Mouse (Mus musculus) stomach, embryonic 15.5 days (tissue): ENCODE measurements around the gene Itgb1bp1. TPM values are rescaled to one million over a fixed set of nuclear protein-coding genes. Genes with fewer than 3 reads are reported as not detected.

Experiments
- ATAC-seq: fragments of 200-750 bp; cut with Nextera tagmentation; 2 replicates; pipeline ENCODE4 v1.8.0; 2017; ENCODE audit warnings: low read depth, moderate number of reproducible peaks, moderate TSS enrichment; ENCODE audit not compliant: insufficient read depth, low FRiP score
- H3K27ac ChIP-seq: fragments of 300-500 bp; sonication (generic); 2 replicates; pipeline ENCODE4 v1.5.1; 2015; ENCODE audit warnings: mild to moderate bottlenecking, inconsistent platforms
- H3K27me3 ChIP-seq: fragments of 300-500 bp; sonication (generic); replicated peaks from 2 replicates; pipeline ENCODE4 v1.6.1; 2015; ENCODE audit warnings: inconsistent platforms
- H3K36me3 ChIP-seq: fragments of 300-500 bp; sonication (generic); 2 replicates; pipeline ENCODE4 v1.6.1; 2015; ENCODE audit warnings: inconsistent platforms
- H3K4me1 ChIP-seq: fragments of 300-500 bp; sonication (generic); 2 replicates; pipeline ENCODE4 v1.6.1; 2015; ENCODE audit warnings: inconsistent platforms
- H3K4me2 ChIP-seq: fragments of 300-500 bp; sonication (generic); 2 replicates; pipeline ENCODE4 v1.6.1; 2015; ENCODE audit warnings: mild to moderate bottlenecking, inconsistent platforms
- H3K4me3 ChIP-seq: fragments of 300-500 bp; sonication (generic); replicated peaks from 2 replicates; pipeline ENCODE4 v1.5.1; 2015; ENCODE audit warnings: inconsistent platforms
- H3K9ac ChIP-seq: fragments of 300-500 bp; sonication (generic); 2 replicates; pipeline ENCODE4 v1.6.1; 2015; ENCODE audit warnings: inconsistent platforms
- H3K9me3 ChIP-seq: fragments of 300-500 bp; sonication (generic); 2 replicates; pipeline ENCODE4 v1.6.1; 2016; ENCODE audit warnings: inconsistent platforms
- WGBS: fragments of 180-500 bp; shearing (Covaris S2); methylation state at CpG from one replicate; pipeline ENCODE4 v1.1.7; 2015; 5-methylcytosine and 5-hydroxymethylcytosine counted together
- polyA plus RNA-seq: library from polyadenylated mRNA; unstranded; fragments of >200 nt; fragmentation: Nextera tagmentation; extraction: Ambion mirVana; gene quantifications from 2 replicates; pipeline ENCODE4 v1.2.1, GENCODE M21; 2015

Gene Itgb1bp1
- polyA plus RNA-seq, 1 experiment from 2014 or later, result 42.5 TPM

DNA sequence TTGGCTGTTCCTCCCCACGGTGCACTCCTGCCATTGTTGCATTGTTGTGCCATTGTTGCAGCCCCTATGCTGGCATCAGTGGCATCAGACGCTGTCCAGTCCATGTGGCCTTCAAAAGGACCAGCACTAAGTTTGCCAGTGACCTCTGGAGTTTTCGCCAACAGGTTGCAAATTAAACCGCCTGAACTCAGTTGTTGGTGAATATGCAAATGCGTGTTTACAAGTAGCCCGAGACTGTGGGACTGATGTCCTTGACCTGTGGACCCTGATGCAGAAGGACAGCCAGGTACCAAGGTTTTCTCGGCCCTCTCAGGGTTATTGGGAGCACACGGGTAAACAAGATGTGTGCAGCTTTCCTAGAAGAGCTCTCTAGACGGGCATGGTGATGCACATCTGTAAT lies 35.1 kb upstream of the Itgb1bp1 start:
- no peak overlapping the region for H3K4me2 ChIP-seq
- H3K27ac ChIP-seq, result no peak overlapping the region
- no peaks in the 10 kb centered on the region for H3K27me3 ChIP-seq
- WGBS, result 80% methylated on average over 9 of the region's 9 CpGs
- H3K9ac ChIP-seq, result no peak overlapping the region
- H3K4me1 ChIP-seq, result 0 out of 2 replicates have a peak, but pooled peaks cover 5% of the 10 kb centered on the region
- no peak overlapping the region for H3K4me3 ChIP-seq
- ATAC-seq, result no peak
- no peaks in the 10 kb centered on the region for H3K9me3 ChIP-seq
- H3K36me3 ChIP-seq, result peaks cover 13% of the 10 kb centered on the region

- Histone ChIP-seq H3K9me3 (no peaks in the 10 kb centered on the region), H3K9ac (no peak overlapping the region), H3K4me1 (0 out of 2 replicates have a peak, but pooled peaks cover 5% of the 10 kb centered on the region), H3K36me3 (peaks cover 10% of the 10 kb centered on the region), H3K4me3 (no peak overlapping the region), H3K4me2 (no peak overlapping the region), H3K27me3 (no peaks in the 10 kb centered on the region), H3K27ac (no peak overlapping the region)
- WGBS, result 89% methylated on average over 4 of the region's 4 CpGs
- ATAC-seq, result no peak
Observed at GRCm38 (mm10) chr12:21320317-21320716, 34.2 kb upstream of the Itgb1bp1 start.

GRCm38 (mm10) chr12:21318143-21318895 lies 32.2 kb upstream of the Itgb1bp1 start:
- Histone ChIP-seq H3K36me3 (peaks cover 9% of the 10 kb centered on the region), H3K4me1 (0 out of 2 replicates have a peak, but pooled peaks cover 5% of the 10 kb centered on the region), H3K4me2 (no peak overlapping the region), H3K4me3 (no peak overlapping the region), H3K9me3 (no peaks in the 10 kb centered on the region), H3K27ac (no peak overlapping the region), H3K9ac (no peak overlapping the region), H3K27me3 (no peaks in the 10 kb centered on the region)
- ATAC-seq, result no peak
- 84% methylated on average over 12 of the region's 12 CpGs for WGBS

- ATAC-seq, result no peak
Observed at GRCm38 (mm10) chr12:21316869-21317265, 30.8 kb upstream of the Itgb1bp1 start.

GRCm38 (mm10) chr12:21315923-21316868 lies 30.1 kb upstream of the Itgb1bp1 start, which contains the start of gene Iah1:
Iah1 (plus strand) TSS chr12:21316389.
- H3K27ac ChIP-seq, result peak within 1 kb of the TSS; percentile 83
- no peaks in the 10 kb centered on the region for H3K9me3 ChIP-seq
- 2% methylated on average over 55 of the region's 59 CpGs for WGBS
- peak within 1 kb of the TSS; percentile 33 for H3K9ac ChIP-seq
- peaks cover 22% of the 10 kb centered on the region for H3K36me3 ChIP-seq
- H3K27me3 ChIP-seq, result no peaks in the 10 kb centered on the region
- H3K4me1 ChIP-seq, result 0 out of 2 replicates have a peak, but pooled peaks cover 5% of the 10 kb centered on the region
- peak within 1 kb of the TSS; percentile 73 for H3K4me3 ChIP-seq
- peak within 1 kb of the TSS; percentile 76 for H3K4me2 ChIP-seq
- ATAC-seq, result peak; percentile 93

More at GRCm38 (mm10) chr12:21316869-21317265, 30.8 kb upstream of the Itgb1bp1 start:
- H3K27ac ChIP-seq, result no peak overlapping the region; the same call in 1 of the 2 replicates
- 35% methylated on average over 7 of the region's 7 CpGs for whole genome bisulfite sequencing
- peak overlapping the region; percentile 76 for H3K4me2 ChIP-seq
- H3K9ac ChIP-seq, result no peak overlapping the region
- no peaks in the 10 kb centered on the region for H3K27me3 ChIP-seq
- peaks cover 19% of the 10 kb centered on the region for H3K36me3 ChIP-seq
- H3K9me3 ChIP-seq, result no peaks in the 10 kb centered on the region
- 0 out of 2 replicates have a peak, but pooled peaks cover 5% of the 10 kb centered on the region for H3K4me1 ChIP-seq
- peak overlapping the region; percentile 73 for H3K4me3 ChIP-seq

DNA sequence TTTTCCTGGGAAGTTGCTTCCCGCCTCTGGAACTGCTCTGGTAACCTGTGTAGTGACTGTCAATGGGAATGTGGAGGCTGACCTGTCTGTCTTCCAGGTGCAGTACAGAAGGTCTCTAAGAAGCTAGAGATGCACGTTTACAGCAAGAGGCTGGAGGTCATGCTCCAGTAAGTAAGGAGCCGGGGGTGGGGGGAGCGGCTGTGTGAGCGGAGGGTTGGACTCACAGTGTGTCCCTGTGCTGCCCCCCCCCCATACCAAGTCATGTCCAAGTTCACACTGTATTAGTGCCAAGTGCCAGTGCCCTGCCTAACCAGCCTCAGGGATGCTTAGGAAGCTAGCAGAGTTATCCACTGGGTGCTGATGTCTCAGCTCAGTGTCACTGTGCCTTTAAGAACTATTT lies 26.1 kb upstream of the Itgb1bp1 start:
- Histone ChIP-seq H3K9me3 (no peaks in the 10 kb centered on the region), H3K4me3 (no peak overlapping the region), H3K4me2 (no peak overlapping the region), H3K27me3 (no peaks in the 10 kb centered on the region), H3K36me3 (peaks cover 45% of the 10 kb centered on the region), H3K9ac (no peak overlapping the region), H3K27ac (no peak overlapping the region), H3K4me1 (0 out of 2 replicates have a peak, but pooled peaks cover 4% of the 10 kb centered on the region)
- WGBS, result 87% methylated on average over 5 of the region's 5 CpGs
- no peak for ATAC-seq

GRCm38 (mm10) chr12:21306721-21307120 lies 20.6 kb upstream of the Itgb1bp1 start:
- WGBS, result 81% methylated on average over 4 of the region's 4 CpGs
- Histone ChIP-seq H3K9me3 (no peaks in the 10 kb centered on the region), H3K4me3 (no peak overlapping the region), H3K27me3 (no peaks in the 10 kb centered on the region), H3K9ac (no peak overlapping the region), H3K4me2 (no peak overlapping the region), H3K27ac (no peak overlapping the region), H3K4me1 (no peaks in the 10 kb centered on the region), H3K36me3 (peaks cover 59% of the 10 kb centered on the region)
- no peak for ATAC-seq

GRCm38 (mm10) chr12:21305741-21306140 lies 19.7 kb upstream of the Itgb1bp1 start:
- Histone ChIP-seq H3K9ac (no peak overlapping the region), H3K27me3 (no peaks in the 10 kb centered on the region), H3K4me2 (no peak overlapping the region), H3K4me1 (no peaks in the 10 kb centered on the region), H3K4me3 (no peak overlapping the region), H3K9me3 (no peaks in the 10 kb centered on the region), H3K36me3 (peaks cover 53% of the 10 kb centered on the region), H3K27ac (no peak overlapping the region)
- WGBS, result 79% methylated on average over 4 of the region's 4 CpGs
- ATAC-seq, result no peak

DNA sequence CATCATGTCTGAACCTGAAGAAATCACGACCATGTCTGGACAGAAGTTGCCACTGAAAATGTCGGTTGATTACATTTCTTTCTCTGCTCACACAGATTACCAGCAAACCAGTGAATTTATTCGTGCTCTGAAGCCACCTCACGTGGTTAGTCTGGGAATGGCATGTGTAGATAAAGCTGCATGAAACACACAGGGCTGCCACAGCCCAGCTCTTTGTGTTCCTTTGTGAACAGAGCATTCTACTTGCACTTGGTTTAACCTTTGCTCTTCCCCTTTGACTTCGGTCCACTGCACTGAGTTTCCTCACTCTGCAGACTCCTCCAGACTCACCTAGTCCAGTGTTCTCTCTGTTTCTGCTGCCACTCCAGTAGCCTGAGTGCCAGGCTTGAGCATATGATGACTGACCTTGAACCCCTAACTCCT lies 16.3 kb upstream of the Itgb1bp1 start:
- WGBS, result 42% methylated on average over 5 of the region's 5 CpGs
- ATAC-seq, result no peak

DNA sequence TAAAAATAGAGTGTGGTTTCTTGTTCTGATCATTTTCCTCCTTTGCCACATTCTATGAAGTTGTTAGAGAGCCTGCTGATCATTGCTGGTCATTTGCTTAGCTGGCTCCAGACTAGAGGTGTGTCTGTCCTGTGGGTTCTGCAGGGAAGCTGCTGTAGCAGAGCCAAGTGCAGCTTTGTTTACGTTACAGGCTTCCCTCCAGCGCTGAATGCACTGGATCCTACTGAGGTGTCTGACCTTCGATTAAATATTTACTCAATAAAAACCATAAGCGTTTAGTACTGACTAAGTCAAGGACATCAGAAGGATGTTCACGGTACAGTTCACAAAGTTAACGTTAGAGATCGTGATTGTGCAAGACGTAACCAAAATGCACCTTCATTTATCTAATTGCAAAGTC lies 15.8 kb upstream of the Itgb1bp1 start:
- WGBS, result 37% methylated on average over 8 of the region's 8 CpGs

More for the DNA sequence above, 16.3 kb upstream of the Itgb1bp1 start:
- Histone ChIP-seq H3K9me3 (no peaks in the 10 kb centered on the region), H3K4me2 (no peak overlapping the region), H3K4me3 (no peak overlapping the region), H3K27me3 (no peaks in the 10 kb centered on the region), H3K9ac (no peak overlapping the region), H3K4me1 (no peaks in the 10 kb centered on the region), H3K27ac (0 out of 2 replicates have a peak overlapping the region, but pooled peaks have one; percentile 28), H3K36me3 (peaks cover 48% of the 10 kb centered on the region)

DNA sequence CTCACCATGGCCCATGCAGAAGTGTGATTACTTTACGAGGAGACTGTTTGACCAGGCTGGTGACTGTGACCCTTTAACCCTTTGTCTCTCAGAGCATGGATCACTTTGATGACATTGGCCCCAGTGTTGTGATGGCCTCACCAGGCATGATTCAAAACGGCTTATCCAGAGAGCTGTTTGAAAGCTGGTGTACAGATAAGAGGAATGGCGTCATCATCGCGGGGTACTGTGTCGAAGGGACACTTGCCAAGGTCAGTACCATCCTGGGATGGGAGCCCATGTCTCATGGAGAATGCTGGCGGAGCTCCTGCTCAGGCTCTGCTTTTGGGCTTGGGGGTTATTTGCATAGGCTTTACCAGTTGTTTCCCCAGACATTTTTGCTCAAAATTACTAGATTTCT lies 15.2 kb upstream of the Itgb1bp1 start:
- H3K4me2 ChIP-seq, result no peak overlapping the region
- WGBS, result 80% methylated on average over 7 of the region's 7 CpGs
- H3K4me3 ChIP-seq, result no peak overlapping the region
- no peak overlapping the region for H3K27ac ChIP-seq
- H3K36me3 ChIP-seq, result peaks cover 49% of the 10 kb centered on the region
- no peaks in the 10 kb centered on the region for H3K9me3 ChIP-seq
- H3K9ac ChIP-seq, result no peak overlapping the region
- no peaks in the 10 kb centered on the region for H3K27me3 ChIP-seq
- ATAC-seq, result no peak
- no peaks in the 10 kb centered on the region for H3K4me1 ChIP-seq

More for the DNA sequence above, 15.8 kb upstream of the Itgb1bp1 start:
- no peak overlapping the region for H3K9ac ChIP-seq
- H3K9me3 ChIP-seq, result no peaks in the 10 kb centered on the region
- H3K4me3 ChIP-seq, result no peak overlapping the region
- ATAC-seq, result peak; percentile 67; the same call in 1 of the 2 replicates
- H3K4me1 ChIP-seq, result no peaks in the 10 kb centered on the region
- H3K27ac ChIP-seq, result peak overlapping the region; percentile 28; the same call in 1 of the 2 replicates
- no peak overlapping the region for H3K4me2 ChIP-seq
- H3K27me3 ChIP-seq, result no peaks in the 10 kb centered on the region
- peaks cover 49% of the 10 kb centered on the region for H3K36me3 ChIP-seq
